Mouse (Mus musculus): ENCODE results near the gene Fam69b. TPM values are rescaled to one million over a fixed set of nuclear protein-coding genes. Genes with fewer than 3 reads are reported as not detected.

The Fam69b gene
- total and polyA plus RNA-seq, 3 experiments, result 20.0 to 47.6 (median 21.1) TPM

DNA sequence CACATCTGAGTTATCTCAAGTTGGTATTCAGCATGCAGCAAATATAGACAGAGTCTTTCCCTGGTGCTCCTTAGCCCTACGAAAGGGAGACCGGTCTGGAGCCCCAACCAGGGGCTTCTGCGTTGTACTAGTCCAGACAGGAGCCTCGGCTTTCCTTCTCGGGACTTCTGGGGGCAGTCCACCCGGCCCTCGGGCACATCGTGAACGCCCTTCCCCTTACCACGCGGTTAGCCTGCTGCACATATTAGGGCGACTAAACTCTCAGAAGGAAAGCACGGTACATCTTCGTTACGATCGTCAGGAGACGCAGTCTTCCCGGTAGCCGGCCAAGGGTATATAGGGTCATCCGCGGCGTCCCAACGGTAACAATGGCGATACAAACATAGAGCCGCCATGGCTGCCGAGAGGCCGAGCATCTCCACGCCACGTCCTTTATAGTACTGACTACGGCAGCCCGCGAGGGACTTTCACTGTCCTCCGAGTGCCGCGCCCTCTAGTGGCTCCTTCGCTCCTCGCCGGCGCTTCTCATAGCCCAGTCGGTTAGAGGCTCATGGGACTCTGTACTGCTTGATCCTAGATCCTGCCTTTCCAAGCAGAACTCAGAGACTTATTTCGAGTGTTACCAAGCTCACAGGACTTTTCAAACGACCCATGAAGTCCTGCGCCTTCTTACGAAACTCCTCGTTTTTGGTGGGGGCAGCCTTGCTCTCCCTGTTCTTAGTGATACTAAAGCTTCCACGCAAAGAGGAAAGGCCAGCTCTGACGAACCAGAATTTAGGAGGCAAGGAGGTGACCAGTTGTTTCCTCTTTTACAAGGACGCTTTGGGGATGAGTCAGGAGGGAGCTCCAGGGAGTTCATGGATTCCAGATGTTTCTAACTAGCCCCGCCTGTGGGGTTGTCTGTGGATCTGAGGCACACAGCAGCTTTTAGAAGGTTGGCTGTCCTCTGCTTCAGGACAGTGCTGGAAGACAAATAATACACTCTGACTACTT is 11.9 kb downstream of the Fam69b start:
- Histone ChIP-seq H3K4me3 (peak overlapping the region; percentile 87), H3K27me3 (ENCODE audit: control insufficient read depth, insufficient read depth, low read length) (no peaks in the 10 kb centered on the region), H3K4me1 (ENCODE audit: control insufficient read depth, insufficient read depth, low read length) (peaks cover 12% of the 10 kb centered on the region), H3K9ac (ENCODE audit: low read depth, low read length) (peak overlapping the region; percentile 65), H3K27ac (peak overlapping the region; percentile 88), H3K36me3 (ENCODE audit: control insufficient read depth, insufficient read depth, low read length) (peaks cover 7% of the 10 kb centered on the region), H3K79me2 (replicated peaks; ENCODE audit: control insufficient read depth, insufficient read depth, low read length) (no peaks in the 10 kb centered on the region)
- WGBS, result 3% methylated on average over 49 of the region's 49 CpGs
- intact Hi-C loops (cut with DNase I), result loop anchor here (2.0 to 10.0 kb wide), 3 partner anchors 37 to 265 kb away; partner anchors contain the start of genes Sec16a and Surf6
- TF ChIP-seq CTCF (IDR thresholded peaks at IDR 0.05) (peak; percentile 100; the same call in 1 of the 2 replicates), EP300 (IDR thresholded peaks at IDR 0.05; ENCODE audit: insufficient read depth, low read depth, low read length) (peak; percentile 92), POLR2A (IDR thresholded peaks at IDR 0.05; ENCODE audit: insufficient read depth, low read depth, low read length) (peak; percentile 99)
- peak; percentile 96 to 99 for DNase-seq

DNA sequence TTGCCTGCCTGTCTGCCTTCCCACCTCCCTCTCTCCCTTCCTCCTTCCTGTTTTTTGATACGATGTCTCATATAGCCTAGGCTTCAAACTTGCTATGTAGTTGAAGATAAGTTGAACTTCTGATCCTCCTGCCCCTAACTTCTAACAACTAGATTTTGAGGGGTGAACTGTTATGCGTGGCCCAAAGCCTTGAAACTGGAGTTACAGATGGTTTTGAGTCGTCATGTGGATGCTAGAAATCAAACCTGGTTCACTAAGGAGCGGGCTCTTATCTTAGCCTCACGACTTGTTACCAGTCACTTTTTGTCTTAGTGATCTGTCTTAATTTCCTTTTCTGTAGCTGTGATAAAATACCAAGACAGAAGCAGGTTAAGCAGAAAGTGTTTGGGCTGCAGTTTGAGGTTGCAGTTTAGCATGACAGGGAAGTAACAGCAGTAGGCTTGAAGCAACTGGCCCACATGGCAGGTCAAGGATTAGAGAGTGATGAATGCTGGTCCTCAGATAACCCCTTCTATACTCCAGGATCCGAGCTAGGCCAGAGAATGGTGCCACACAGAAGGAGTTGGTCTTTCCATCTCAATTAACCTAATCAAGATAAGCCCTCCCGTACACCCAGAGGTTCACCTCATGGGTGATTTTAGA is 12.9 kb downstream of the Fam69b start:
- H3K79me2 ChIP-seq (replicated peaks; ENCODE audit: control insufficient read depth, insufficient read depth, low read length), result no peaks in the 10 kb centered on the region
- peaks cover 12% of the 10 kb centered on the region for H3K4me1 ChIP-seq (ENCODE audit: control insufficient read depth, insufficient read depth, low read length)
- peaks cover 7% of the 10 kb centered on the region for H3K36me3 ChIP-seq (ENCODE audit: control insufficient read depth, insufficient read depth, low read length)
- no peak for DNase-seq
- no peak overlapping the region for H3K4me3 ChIP-seq
- WGBS, result 74% methylated on average over 7 of the region's 7 CpGs
- TF ChIP-seq EP300 (IDR thresholded peaks at IDR 0.05; ENCODE audit: insufficient read depth, low read depth, low read length) (no peak), POLR2A (IDR thresholded peaks at IDR 0.05; ENCODE audit: insufficient read depth, low read depth, low read length) (no peak), CTCF (IDR thresholded peaks at IDR 0.05) (no peak)
- intact Hi-C loops (cut with DNase I), result loop anchor here (2.0 to 10.0 kb wide), 3 partner anchors 38 to 264 kb away; partner anchors contain the start of genes Sec16a and Surf6
- peak overlapping the region; percentile 88 for H3K27ac ChIP-seq
- H3K9ac ChIP-seq (ENCODE audit: low read depth, low read length), result no peak overlapping the region
- H3K27me3 ChIP-seq (ENCODE audit: control insufficient read depth, insufficient read depth, low read length), result no peaks in the 10 kb centered on the region

DNA sequence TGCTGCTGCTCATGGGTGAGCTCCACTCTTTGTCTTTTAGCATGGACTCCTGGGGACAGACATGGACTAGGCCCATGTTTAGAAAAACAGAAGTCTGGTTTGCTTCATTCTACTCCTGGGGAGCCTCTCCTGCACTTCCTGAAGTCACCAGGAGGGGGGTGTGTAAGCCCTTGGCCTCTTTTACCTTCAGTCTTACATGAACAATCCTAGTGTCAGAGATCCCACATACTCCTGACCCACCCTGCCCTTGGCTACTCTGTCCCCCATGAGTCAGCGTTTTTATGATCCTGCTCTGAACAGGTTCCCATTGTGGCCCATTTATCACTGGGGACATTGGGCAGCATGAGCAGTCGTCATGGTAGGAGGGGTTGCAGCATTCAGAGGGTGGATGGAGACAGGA is 15.7 kb downstream of the Fam69b start:
- no peak for DNase-seq
- peaks cover under 1% of the 10 kb centered on the region; the same call in 1 of the 2 replicates for H3K36me3 ChIP-seq (ENCODE audit: control insufficient read depth, insufficient read depth, low read length)
- no peak overlapping the region for H3K9ac ChIP-seq (ENCODE audit: low read depth, low read length)
- H3K79me2 ChIP-seq (replicated peaks; ENCODE audit: control insufficient read depth, insufficient read depth, low read length), result no peaks in the 10 kb centered on the region
- H3K4me1 ChIP-seq (ENCODE audit: control insufficient read depth, insufficient read depth, low read length), result peaks cover 8% of the 10 kb centered on the region
- no peak overlapping the region for H3K27ac ChIP-seq
- TF ChIP-seq POLR2A (IDR thresholded peaks at IDR 0.05; ENCODE audit: insufficient read depth, low read depth, low read length) (no peak), EP300 (IDR thresholded peaks at IDR 0.05; ENCODE audit: insufficient read depth, low read depth, low read length) (no peak), CTCF (IDR thresholded peaks at IDR 0.05) (peak; percentile 52)
- 69% methylated on average over 2 of the region's 2 CpGs for WGBS
- intact Hi-C loops (cut with DNase I), result loop anchor here (10.0 kb wide), 1 partner anchor 261 kb away; the partner anchor contains the start of gene Surf6
- no peaks in the 10 kb centered on the region for H3K27me3 ChIP-seq (ENCODE audit: control insufficient read depth, insufficient read depth, low read length)
- no peak overlapping the region for H3K4me3 ChIP-seq

- DNase-seq, result peak; percentile 71 to 74
- no peak overlapping the region for H3K4me3 ChIP-seq
- TF ChIP-seq EP300 (IDR thresholded peaks at IDR 0.05; ENCODE audit: insufficient read depth, low read depth, low read length) (peak; percentile 99), POLR2A (IDR thresholded peaks at IDR 0.05; ENCODE audit: insufficient read depth, low read depth, low read length) (no peak; the same call in 1 of the 2 replicates), CTCF (IDR thresholded peaks at IDR 0.05) (peak; percentile 84)
- 13% methylated on average over 3 of the region's 3 CpGs for WGBS
- intact Hi-C loops (cut with DNase I), result loop anchor here (5.0 to 10.0 kb wide), 3 partner anchors 258 to 591 kb away; partner anchors contain the start of gene Surf6
- no peaks in the 10 kb centered on the region for H3K27me3 ChIP-seq (ENCODE audit: control insufficient read depth, insufficient read depth, low read length)
- H3K27ac ChIP-seq, result no peak overlapping the region
- H3K4me1 ChIP-seq (ENCODE audit: control insufficient read depth, insufficient read depth, low read length), result peaks cover 3% of the 10 kb centered on the region; the same call in 1 of the 2 replicates
- H3K36me3 ChIP-seq (ENCODE audit: control insufficient read depth, insufficient read depth, low read length), result no peaks in the 10 kb centered on the region
- H3K79me2 ChIP-seq (replicated peaks; ENCODE audit: control insufficient read depth, insufficient read depth, low read length), result no peaks in the 10 kb centered on the region
- H3K9ac ChIP-seq (ENCODE audit: low read depth, low read length), result no peak overlapping the region
Observed at GRCm38 (mm10) chr2:26646643-26647293, 18.5 kb downstream of the Fam69b start.

DNA sequence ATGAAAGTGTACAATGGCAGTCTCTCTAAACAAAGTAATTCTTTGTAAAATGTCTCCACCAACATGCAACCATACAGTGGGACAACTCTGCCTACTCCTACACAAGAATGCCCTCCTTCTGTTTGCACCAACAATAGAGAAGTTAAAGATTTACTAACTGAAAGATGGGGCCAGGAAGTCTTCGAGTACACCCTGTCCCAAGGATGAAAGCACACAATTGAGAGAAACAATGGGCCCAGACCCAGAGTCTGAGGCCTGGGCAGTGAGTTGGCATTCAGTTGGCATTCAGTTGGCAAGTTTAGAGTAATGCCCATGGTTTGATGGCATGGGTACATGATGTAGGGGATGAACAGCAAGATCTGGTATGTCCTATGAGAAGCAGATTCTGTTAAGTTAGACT is 26.4 kb downstream of the Fam69b start:
- Histone ChIP-seq H3K79me2 (replicated peaks; ENCODE audit: control insufficient read depth, insufficient read depth, low read length) (no peaks in the 10 kb centered on the region), H3K4me3 (no peak overlapping the region), H3K4me1 (ENCODE audit: control insufficient read depth, insufficient read depth, low read length) (no peaks in the 10 kb centered on the region), H3K27me3 (ENCODE audit: control insufficient read depth, insufficient read depth, low read length) (no peaks in the 10 kb centered on the region), H3K9ac (ENCODE audit: low read depth, low read length) (no peak overlapping the region), H3K36me3 (ENCODE audit: control insufficient read depth, insufficient read depth, low read length) (no peaks in the 10 kb centered on the region), H3K27ac (no peak overlapping the region)
- no peak for TF ChIP-seq CTCF (IDR thresholded peaks at IDR 0.05)
- TF ChIP-seq POLR2A (IDR thresholded peaks at IDR 0.05; ENCODE audit: insufficient read depth, low read depth, low read length), result no peak
- no peak for DNase-seq
- WGBS, result 59% methylated on average over 1 of the region's 1 CpGs
- intact Hi-C loops (cut with DNase I), result no loop called here

All from heart, adult 2 months (tissue).